Mouse (Mus musculus) forebrain, embryonic 11.5 days (tissue): ENCODE data around the gene Ccser1. TPM values are rescaled to one million over a fixed set of nuclear protein-coding genes. Genes with fewer than 3 reads are reported as not detected.

Experiments used
- ATAC-seq: fragments of 200-750 bp; cut with Nextera tagmentation; replicated peaks from 2 replicates; pipeline ENCODE4 v1.8.0; 2017; ENCODE audit warnings: moderate TSS enrichment; ENCODE audit not compliant: low FRiP score
- DNase-seq: peaks from one replicate; pipeline ENCODE4 v3.0.0-alpha.2; 2017; ENCODE audit warnings: low spot score
- H3K27ac ChIP-seq: fragments of 300-500 bp; sonication (generic); 2 replicates; pipeline ENCODE4 v1.5.1; 2014; ENCODE audit warnings: low read depth, low read length
- H3K27me3 ChIP-seq: fragments of 300-500 bp; sonication (generic); 2 replicates; pipeline ENCODE4 v1.6.1; 2014; ENCODE audit warnings: mild to moderate bottlenecking, low read length, mixed read lengths; ENCODE audit not compliant: control insufficient read depth, insufficient read depth
- H3K36me3 ChIP-seq: fragments of 300-500 bp; sonication (generic); 2 replicates; pipeline ENCODE4 v1.6.1; 2014; ENCODE audit warnings: mild to moderate bottlenecking, low read length, moderate library complexity, mixed read lengths; ENCODE audit not compliant: control insufficient read depth, insufficient read depth
- H3K4me1 ChIP-seq: fragments of 300-500 bp; sonication (generic); replicated peaks from 2 replicates; pipeline ENCODE4 v1.6.1; 2014; ENCODE audit warnings: low read length, mixed read lengths; ENCODE audit not compliant: control insufficient read depth, insufficient read depth
- H3K4me2 ChIP-seq: fragments of 300-500 bp; sonication (generic); 2 replicates; pipeline ENCODE4 v1.6.1; 2014; ENCODE audit warnings: low read depth, mild to moderate bottlenecking, low read length, moderate library complexity, mixed read lengths; ENCODE audit not compliant: severe bottlenecking
- H3K4me3 ChIP-seq: fragments of 300-500 bp; sonication (generic); 2 replicates; pipeline ENCODE4 v1.5.1; 2014; ENCODE audit warnings: low read depth, low read length
- H3K9ac ChIP-seq: fragments of 300-500 bp; sonication (generic); 2 replicates; pipeline ENCODE4 v1.6.1; 2014; ENCODE audit warnings: low read length
- H3K9me3 ChIP-seq: fragments of 300-500 bp; sonication (generic); 2 replicates; pipeline ENCODE4 v1.6.1; 2016; ENCODE audit warnings: low read length, mixed read lengths; ENCODE audit not compliant: control insufficient read depth
- WGBS: fragments of 180-500 bp; shearing (Covaris S2); extraction: QIAGEN DNeasy Blood & Tissue Kit; methylation state at CpG from one replicate; pipeline ENCODE4 v1.1.7; 2014; 5-methylcytosine and 5-hydroxymethylcytosine counted together
- polyA plus RNA-seq: library from polyadenylated mRNA; unstranded; fragments of >200 nt; fragmentation: Nextera tagmentation; extraction: Ambion mirVana; gene quantifications from 2 replicates; pipeline ENCODE4 v1.2.1, GENCODE M21; 2014

The Ccser1 gene
- polyA plus RNA-seq, 1 experiment from 2014 or later = 15.3 TPM

- Histone ChIP-seq H3K4me3 (no peak overlapping the region), H3K9ac (no peak overlapping the region), H3K4me1 (0 out of 2 replicates have a peak, but pooled peaks cover 2% of the 10 kb centered on the region), H3K4me2 (no peak overlapping the region), H3K9me3 (no peaks in the 10 kb centered on the region), H3K36me3 (no peaks in the 10 kb centered on the region), H3K27me3 (no peaks in the 10 kb centered on the region), H3K27ac (no peak overlapping the region)
- 87% methylated on average over 6 of the region's 6 CpGs for WGBS
- ATAC-seq = no peak
- DNase-seq = no peak
Measured at GRCm38 (mm10) chr6:61296188-61297037, 116.3 kb downstream of the Ccser1 start.

- no peaks in the 10 kb centered on the region for H3K9me3 ChIP-seq
- H3K4me3 ChIP-seq = no peak overlapping the region
- H3K27me3 ChIP-seq = no peaks in the 10 kb centered on the region
- H3K27ac ChIP-seq = no peak overlapping the region
- H3K4me1 ChIP-seq = 0 out of 2 replicates have a peak, but pooled peaks cover 2% of the 10 kb centered on the region
- no peak for DNase-seq
- 90% methylated on average over 4 of the region's 4 CpGs for WGBS
- H3K9ac ChIP-seq = no peak overlapping the region
- H3K36me3 ChIP-seq = no peaks in the 10 kb centered on the region
- no peak for ATAC-seq
- H3K4me2 ChIP-seq = no peak overlapping the region
Measured at GRCm38 (mm10) chr6:61300441-61300840, 120.3 kb downstream of the Ccser1 start.

- WGBS = 80% methylated on average over 7 of the region's 7 CpGs
- ATAC-seq (peak; percentile 49; the same call in 1 of the 2 replicates), DNase-seq (no peak)
- Histone ChIP-seq H3K27ac (no peak overlapping the region), H3K9me3 (no peaks in the 10 kb centered on the region), H3K4me2 (no peak overlapping the region), H3K4me1 (0 out of 2 replicates have a peak, but pooled peaks cover 2% of the 10 kb centered on the region), H3K36me3 (no peaks in the 10 kb centered on the region), H3K9ac (no peak overlapping the region), H3K27me3 (no peaks in the 10 kb centered on the region), H3K4me3 (no peak overlapping the region)
Measured at GRCm38 (mm10) chr6:61300975-61301374, 120.9 kb downstream of the Ccser1 start.

GRCm38 (mm10) chr6:61301631-61302030, 121.5 kb downstream of the Ccser1 start:
- H3K4me3 ChIP-seq = no peak overlapping the region
- H3K4me2 ChIP-seq = no peak overlapping the region
- H3K9ac ChIP-seq = no peak overlapping the region
- no peaks in the 10 kb centered on the region for H3K9me3 ChIP-seq
- 0 out of 2 replicates have a peak, but pooled peaks cover 2% of the 10 kb centered on the region for H3K4me1 ChIP-seq
- H3K27ac ChIP-seq = no peak overlapping the region
- H3K36me3 ChIP-seq = no peaks in the 10 kb centered on the region
- no peaks in the 10 kb centered on the region for H3K27me3 ChIP-seq
- DNase-seq (no peak), ATAC-seq (no peak)
- WGBS = 43% methylated on average over 2 of the region's 2 CpGs

- no peaks in the 10 kb centered on the region for H3K4me1 ChIP-seq
- 87% methylated on average over 18 of the region's 18 CpGs for WGBS
- H3K9ac ChIP-seq = no peak overlapping the region
- H3K4me3 ChIP-seq = no peak overlapping the region
- no peaks in the 10 kb centered on the region for H3K27me3 ChIP-seq
- no peaks in the 10 kb centered on the region for H3K36me3 ChIP-seq
- no peak overlapping the region for H3K4me2 ChIP-seq
- H3K27ac ChIP-seq = no peak overlapping the region
- H3K9me3 ChIP-seq = no peaks in the 10 kb centered on the region; the same call in 1 of the 2 replicates
- no peak for ATAC-seq
- DNase-seq = no peak
Measured at GRCm38 (mm10) chr6:61311324-61312091, 131.4 kb downstream of the Ccser1 start.

GRCm38 (mm10) chr6:61315884-61316601, 135.9 kb downstream of the Ccser1 start:
- DNase-seq (peak; percentile 61), ATAC-seq (peak; percentile 83)
- Histone ChIP-seq H3K27ac (no peak overlapping the region), H3K9ac (no peak overlapping the region), H3K4me3 (no peak overlapping the region), H3K4me2 (no peak overlapping the region), H3K9me3 (no peaks in the 10 kb centered on the region; the same call in 1 of the 2 replicates), H3K27me3 (no peaks in the 10 kb centered on the region), H3K4me1 (no peaks in the 10 kb centered on the region), H3K36me3 (no peaks in the 10 kb centered on the region)
- whole genome bisulfite sequencing = 25% methylated on average over 6 of the region's 6 CpGs

GRCm38 (mm10) chr6:61320842-61321241, 140.7 kb downstream of the Ccser1 start:
- ATAC-seq (no peak), DNase-seq (no peak)
- WGBS = 82% methylated on average over 4 of the region's 4 CpGs
- H3K4me1 ChIP-seq = no peaks in the 10 kb centered on the region
- H3K36me3 ChIP-seq = no peaks in the 10 kb centered on the region
- no peak overlapping the region for H3K4me2 ChIP-seq
- no peak overlapping the region for H3K9ac ChIP-seq
- H3K27ac ChIP-seq = no peak overlapping the region
- H3K4me3 ChIP-seq = no peak overlapping the region
- no peaks in the 10 kb centered on the region for H3K27me3 ChIP-seq
- H3K9me3 ChIP-seq = no peaks in the 10 kb centered on the region

GRCm38 (mm10) chr6:61322328-61322727, 142.2 kb downstream of the Ccser1 start:
- Histone ChIP-seq H3K27ac (no peak overlapping the region), H3K4me1 (no peaks in the 10 kb centered on the region), H3K4me3 (no peak overlapping the region), H3K36me3 (no peaks in the 10 kb centered on the region), H3K9me3 (no peaks in the 10 kb centered on the region), H3K4me2 (no peak overlapping the region), H3K9ac (no peak overlapping the region), H3K27me3 (no peaks in the 10 kb centered on the region)
- WGBS = 61% methylated on average over 6 of the region's 6 CpGs
- DNase-seq = no peak
- ATAC-seq = no peak
